Mouse (Mus musculus): ENCODE data around the gene St14. TPM values are rescaled to one million over a fixed set of nuclear protein-coding genes. Genes with fewer than 3 reads are reported as not detected.

Gene St14
- polyA plus RNA-seq, 1 experiment from 2014 or later: 3.1 TPM

- Histone ChIP-seq H3K27ac (ENCODE audit: low read depth, low read length) (no peak overlapping the region), H3K9me3 (ENCODE audit: control insufficient read depth, low read length) (no peaks in the 10 kb centered on the region), H3K4me3 (ENCODE audit: low read depth, low read length) (no peak overlapping the region), H3K4me1 (ENCODE audit: control insufficient read depth, insufficient read depth, low read length) (no peaks in the 10 kb centered on the region), H3K36me3 (ENCODE audit: control insufficient read depth, insufficient read depth, low read length) (no peaks in the 10 kb centered on the region), H3K27me3 (ENCODE audit: control insufficient read depth, insufficient read depth, low read length) (no peaks in the 10 kb centered on the region), H3K4me2 (ENCODE audit: low read depth) (no peak overlapping the region), H3K9ac (ENCODE audit: low read length) (no peak overlapping the region)
- WGBS: 91% methylated on average over 18 of the region's 18 CpGs
- DNase-seq (ENCODE audit: low spot score): no peak
- no peak for ATAC-seq (ENCODE audit: insufficient read depth, low FRiP score, low TSS enrichment)
These were observed 39.4 kb downstream of the St14 start for GRCm38 (mm10) chr9:31092111-31092832.

DNA sequence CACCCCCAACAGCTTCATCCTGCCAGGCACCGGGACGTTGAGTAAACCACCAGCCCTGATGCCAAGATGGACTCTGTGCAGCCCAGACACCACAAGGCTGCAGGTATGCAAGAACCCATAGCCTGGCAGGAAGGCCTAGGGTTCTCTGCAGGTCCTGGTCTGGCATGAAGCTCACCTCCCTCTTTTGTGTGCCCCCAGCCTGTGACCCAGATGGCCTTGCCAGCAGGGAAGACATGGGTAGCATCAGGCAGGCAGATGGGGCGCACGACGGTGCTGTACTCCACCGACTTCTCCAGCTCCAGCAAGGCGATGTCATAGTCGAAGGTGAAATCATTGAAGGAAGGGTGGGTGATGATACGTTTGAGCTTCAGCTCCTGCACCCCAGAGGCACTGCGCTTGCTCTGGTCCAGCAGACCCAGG lies 40.5 kb downstream of the St14 start:
- Histone ChIP-seq H3K9ac (ENCODE audit: low read length) (no peak overlapping the region), H3K36me3 (ENCODE audit: control insufficient read depth, insufficient read depth, low read length) (no peaks in the 10 kb centered on the region), H3K4me2 (ENCODE audit: low read depth) (no peak overlapping the region), H3K27me3 (ENCODE audit: control insufficient read depth, insufficient read depth, low read length) (no peaks in the 10 kb centered on the region), H3K9me3 (ENCODE audit: control insufficient read depth, low read length) (no peaks in the 10 kb centered on the region), H3K27ac (ENCODE audit: low read depth, low read length) (no peak overlapping the region), H3K4me1 (ENCODE audit: control insufficient read depth, insufficient read depth, low read length) (no peaks in the 10 kb centered on the region), H3K4me3 (ENCODE audit: low read depth, low read length) (no peak overlapping the region)
- ATAC-seq (ENCODE audit: insufficient read depth, low FRiP score, low TSS enrichment): no peak
- DNase-seq (ENCODE audit: low spot score): no peak
- 92% methylated on average over 10 of the region's 10 CpGs for WGBS

GRCm38 (mm10) chr9:31090081-31091023 lies 41.3 kb downstream of the St14 start:
- DNase-seq (ENCODE audit: low spot score) (no peak), ATAC-seq (ENCODE audit: insufficient read depth, low FRiP score, low TSS enrichment) (no peak)
- Histone ChIP-seq H3K36me3 (ENCODE audit: control insufficient read depth, insufficient read depth, low read length) (no peaks in the 10 kb centered on the region), H3K4me3 (ENCODE audit: low read depth, low read length) (no peak overlapping the region), H3K9me3 (ENCODE audit: control insufficient read depth, low read length) (no peaks in the 10 kb centered on the region), H3K27ac (ENCODE audit: low read depth, low read length) (no peak overlapping the region), H3K4me1 (ENCODE audit: control insufficient read depth, insufficient read depth, low read length) (no peaks in the 10 kb centered on the region), H3K27me3 (ENCODE audit: control insufficient read depth, insufficient read depth, low read length) (no peaks in the 10 kb centered on the region), H3K9ac (ENCODE audit: low read length) (no peak overlapping the region), H3K4me2 (ENCODE audit: low read depth) (no peak overlapping the region)
- 80% methylated on average over 29 of the region's 29 CpGs for WGBS

DNA sequence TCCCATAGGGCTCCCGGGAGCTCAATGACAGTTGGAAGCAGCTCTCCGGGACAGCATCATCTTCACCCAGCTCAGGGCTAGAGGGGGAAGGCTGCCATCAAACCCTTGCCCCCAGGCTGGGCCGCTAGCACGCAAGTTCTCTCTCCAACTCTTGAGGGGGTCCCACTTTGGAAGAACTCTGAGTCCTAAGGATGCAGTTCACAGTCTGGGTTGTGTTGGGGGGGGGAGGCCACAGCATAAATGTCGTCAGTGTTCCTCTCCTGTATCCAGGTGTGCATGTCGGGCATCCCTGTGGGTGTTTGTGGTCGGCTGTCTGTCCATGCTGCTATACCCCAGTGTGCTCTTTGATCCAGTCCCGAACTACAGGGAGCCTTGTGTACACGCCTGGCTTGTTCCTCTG lies 42.1 kb downstream of the St14 start:
- WGBS: 87% methylated on average over 9 of the region's 9 CpGs

DNA sequence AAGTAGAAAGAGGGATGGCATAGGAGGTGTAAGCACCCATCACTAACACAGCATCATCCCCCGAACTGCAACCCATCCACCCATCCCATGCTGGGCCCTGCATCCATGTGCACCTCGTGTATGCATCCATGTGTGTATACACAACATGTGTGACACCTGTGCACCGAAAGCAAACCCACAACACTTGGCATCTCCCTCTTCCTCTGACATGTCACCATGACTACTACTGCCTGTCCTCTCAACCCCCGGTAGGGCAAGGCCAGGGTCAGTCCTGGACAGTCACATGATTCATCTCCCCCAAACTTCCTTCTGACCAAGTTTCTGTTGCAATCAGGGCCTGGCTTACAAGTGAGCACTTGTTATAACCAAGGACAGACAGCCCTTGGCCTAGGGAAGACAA lies 42.8 kb downstream of the St14 start:
- no peak overlapping the region for H3K9ac ChIP-seq (ENCODE audit: low read length)
- H3K4me1 ChIP-seq (ENCODE audit: control insufficient read depth, insufficient read depth, low read length): no peaks in the 10 kb centered on the region
- H3K9me3 ChIP-seq (ENCODE audit: control insufficient read depth, low read length): no peaks in the 10 kb centered on the region
- no peaks in the 10 kb centered on the region for H3K36me3 ChIP-seq (ENCODE audit: control insufficient read depth, insufficient read depth, low read length)
- H3K27me3 ChIP-seq (ENCODE audit: control insufficient read depth, insufficient read depth, low read length): no peaks in the 10 kb centered on the region
- DNase-seq (ENCODE audit: low spot score) (no peak), ATAC-seq (ENCODE audit: insufficient read depth, low FRiP score, low TSS enrichment) (no peak)
- no peak overlapping the region for H3K4me3 ChIP-seq (ENCODE audit: low read depth, low read length)
- no peak overlapping the region for H3K27ac ChIP-seq (ENCODE audit: low read depth, low read length)
- 83% methylated on average over 4 of the region's 4 CpGs for WGBS
- H3K4me2 ChIP-seq (ENCODE audit: low read depth): no peak overlapping the region

More for the DNA sequence above, 42.1 kb downstream of the St14 start:
- H3K27ac ChIP-seq (ENCODE audit: low read depth, low read length): no peak overlapping the region
- no peaks in the 10 kb centered on the region for H3K27me3 ChIP-seq (ENCODE audit: control insufficient read depth, insufficient read depth, low read length)
- no peak overlapping the region for H3K9ac ChIP-seq (ENCODE audit: low read length)
- no peak overlapping the region for H3K4me2 ChIP-seq (ENCODE audit: low read depth)
- H3K4me1 ChIP-seq (ENCODE audit: control insufficient read depth, insufficient read depth, low read length): no peaks in the 10 kb centered on the region
- DNase-seq (ENCODE audit: low spot score) (no peak), ATAC-seq (ENCODE audit: insufficient read depth, low FRiP score, low TSS enrichment) (no peak)
- no peak overlapping the region for H3K4me3 ChIP-seq (ENCODE audit: low read depth, low read length)
- no peaks in the 10 kb centered on the region for H3K36me3 ChIP-seq (ENCODE audit: control insufficient read depth, insufficient read depth, low read length)
- no peaks in the 10 kb centered on the region for H3K9me3 ChIP-seq (ENCODE audit: control insufficient read depth, low read length)

GRCm38 (mm10) chr9:31088116-31088515 lies 43.5 kb downstream of the St14 start:
- H3K4me1 ChIP-seq (ENCODE audit: control insufficient read depth, insufficient read depth, low read length): no peaks in the 10 kb centered on the region
- H3K9me3 ChIP-seq (ENCODE audit: control insufficient read depth, low read length): no peaks in the 10 kb centered on the region
- ATAC-seq (ENCODE audit: insufficient read depth, low FRiP score, low TSS enrichment) (no peak), DNase-seq (ENCODE audit: low spot score) (no peak)
- WGBS: 79% methylated on average over 3 of the region's 3 CpGs
- H3K4me2 ChIP-seq (ENCODE audit: low read depth): no peak overlapping the region
- H3K4me3 ChIP-seq (ENCODE audit: low read depth, low read length): no peak overlapping the region
- no peak overlapping the region for H3K27ac ChIP-seq (ENCODE audit: low read depth, low read length)
- H3K36me3 ChIP-seq (ENCODE audit: control insufficient read depth, insufficient read depth, low read length): no peaks in the 10 kb centered on the region
- no peaks in the 10 kb centered on the region for H3K27me3 ChIP-seq (ENCODE audit: control insufficient read depth, insufficient read depth, low read length)
- no peak overlapping the region for H3K9ac ChIP-seq (ENCODE audit: low read length)

GRCm38 (mm10) chr9:31087466-31087865 lies 44.2 kb downstream of the St14 start:
- Histone ChIP-seq H3K9me3 (ENCODE audit: control insufficient read depth, low read length) (no peaks in the 10 kb centered on the region), H3K4me1 (ENCODE audit: control insufficient read depth, insufficient read depth, low read length) (no peaks in the 10 kb centered on the region), H3K27ac (ENCODE audit: low read depth, low read length) (no peak overlapping the region), H3K4me2 (ENCODE audit: low read depth) (no peak overlapping the region), H3K9ac (ENCODE audit: low read length) (no peak overlapping the region), H3K4me3 (ENCODE audit: low read depth, low read length) (no peak overlapping the region), H3K27me3 (ENCODE audit: control insufficient read depth, insufficient read depth, low read length) (no peaks in the 10 kb centered on the region), H3K36me3 (ENCODE audit: control insufficient read depth, insufficient read depth, low read length) (no peaks in the 10 kb centered on the region)
- DNase-seq (ENCODE audit: low spot score) (no peak), ATAC-seq (ENCODE audit: insufficient read depth, low FRiP score, low TSS enrichment) (no peak)
- WGBS: 85% methylated on average over 4 of the region's 4 CpGs

DNA sequence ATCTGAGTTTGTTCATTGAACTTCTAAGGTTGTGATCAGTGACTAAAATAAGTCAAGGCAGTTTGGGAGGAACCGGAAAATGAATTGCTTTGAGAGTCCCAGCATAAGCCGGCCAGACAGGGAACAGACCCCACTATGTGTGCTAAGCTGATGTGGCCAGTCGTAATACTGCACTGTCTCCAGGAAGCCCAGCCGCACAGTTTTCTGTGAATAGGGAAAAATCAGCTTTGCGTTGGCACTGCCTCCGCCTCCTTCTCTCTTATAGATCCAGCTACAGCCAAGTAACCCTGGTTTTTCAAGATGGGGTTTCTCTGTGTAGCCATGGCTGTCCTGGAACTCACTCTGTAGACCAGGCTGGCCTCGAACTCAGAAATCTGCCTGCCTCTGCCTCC lies 44.9 kb downstream of the St14 start:
- ATAC-seq (ENCODE audit: insufficient read depth, low FRiP score, low TSS enrichment) (no peak), DNase-seq (ENCODE audit: low spot score) (no peak)
- Histone ChIP-seq H3K4me1 (ENCODE audit: control insufficient read depth, insufficient read depth, low read length) (no peaks in the 10 kb centered on the region), H3K36me3 (ENCODE audit: control insufficient read depth, insufficient read depth, low read length) (no peaks in the 10 kb centered on the region), H3K9ac (ENCODE audit: low read length) (no peak overlapping the region), H3K27me3 (ENCODE audit: control insufficient read depth, insufficient read depth, low read length) (no peaks in the 10 kb centered on the region), H3K27ac (ENCODE audit: low read depth, low read length) (no peak overlapping the region), H3K9me3 (ENCODE audit: control insufficient read depth, low read length) (no peaks in the 10 kb centered on the region), H3K4me3 (ENCODE audit: low read depth, low read length) (no peak overlapping the region), H3K4me2 (ENCODE audit: low read depth) (no peak overlapping the region)
- WGBS: 82% methylated on average over 7 of the region's 7 CpGs
